Mouse (Mus musculus) heart, embryonic 12.5 days (tissue): Measurements from ENCODE around the gene Stard13. TPM values are rescaled to one million over a fixed set of nuclear protein-coding genes. Genes with fewer than 3 reads are reported as not detected.

ENCODE experiments used
- polyA plus RNA-seq: library from polyadenylated mRNA; unstranded; fragments of >200 nt; fragmentation: Nextera tagmentation; extraction: Ambion mirVana; gene quantifications from 2 replicates; pipeline ENCODE4 v1.2.1, GENCODE M21; 2016

Stard13 gene
- polyA plus RNA-seq, 1 experiment from 2014 or later, result 3.2 TPM

Other genes starting within 250 kb of the Stard13 start
- gene Gm42906, start 194.3 kb upstream of the Stard13 start, polyA plus RNA-seq, result not detected in 2 replicates